Mouse (Mus musculus): ENCODE measurements around the gene Mrps35.

GRCm38 (mm10) chr6:147042291-147043290 lies at the start of gene Mrps35:
- TF ChIP-seq CTCF (IDR thresholded peaks at IDR 0.05; ENCODE audit: borderline replicate concordance, insufficient read depth, low read length), result no peak
- TF ChIP-seq POLR2A (IDR thresholded peaks at IDR 0.05; ENCODE audit: low read depth, low read length), result peak; percentile 86

Data from embryonic fibroblast, embryonic 13.5 days (primary cell).